Mouse (Mus musculus) heart, embryonic 11.5 days (tissue): ENCODE data around the gene 1700029I15Rik. TPM values are rescaled to one million over a fixed set of nuclear protein-coding genes. Genes with fewer than 3 reads are reported as not detected.

Source experiments
- ATAC-seq: fragments of 200-750 bp; cut with Nextera tagmentation; replicated peaks from 2 replicates; pipeline ENCODE4 v1.8.0; 2017; ENCODE audit warnings: moderate library complexity; ENCODE audit not compliant: insufficient number of reproducible peaks, low FRiP score, low TSS enrichment
- H3K27ac ChIP-seq: fragments of 300-500 bp; sonication (generic); 2 replicates; pipeline ENCODE4 v1.5.1; 2014; ENCODE audit warnings: mild to moderate bottlenecking, low read depth, low read length
- H3K27me3 ChIP-seq: fragments of 300-500 bp; sonication (generic); 2 replicates; pipeline ENCODE4 v1.6.1; 2014; ENCODE audit warnings: mild to moderate bottlenecking, low read length, mixed read lengths; ENCODE audit not compliant: control insufficient read depth, insufficient read depth
- H3K36me3 ChIP-seq: fragments of 300-500 bp; sonication (generic); 2 replicates; pipeline ENCODE4 v1.6.1; 2014; ENCODE audit warnings: mild to moderate bottlenecking, low read length, moderate library complexity, mixed read lengths; ENCODE audit not compliant: control insufficient read depth, insufficient read depth
- H3K4me1 ChIP-seq: fragments of 300-500 bp; sonication (generic); 2 replicates; pipeline ENCODE4 v1.6.1; 2014; ENCODE audit warnings: low read length; ENCODE audit not compliant: control insufficient read depth, insufficient read depth
- H3K4me2 ChIP-seq: fragments of 300-500 bp; sonication (generic); 2 replicates; pipeline ENCODE4 v1.6.1; 2014; ENCODE audit warnings: mild to moderate bottlenecking, moderate library complexity
- H3K4me3 ChIP-seq: fragments of 300-500 bp; sonication (generic); 2 replicates; pipeline ENCODE4 v1.5.1; 2014; ENCODE audit warnings: low read depth, low read length
- H3K9ac ChIP-seq: fragments of 300-500 bp; sonication (generic); 2 replicates; pipeline ENCODE4 v1.6.1; 2014; ENCODE audit warnings: mild to moderate bottlenecking, low read depth, low read length, moderate library complexity
- H3K9me3 ChIP-seq: fragments of 300-500 bp; sonication (generic); replicated peaks from 2 replicates; pipeline ENCODE4 v1.6.1; 2016; ENCODE audit warnings: low read length; ENCODE audit not compliant: control insufficient read depth
- WGBS: fragments of 180-500 bp; shearing (Covaris S2); extraction: QIAGEN DNeasy Blood & Tissue Kit; methylation state at CpG from one replicate; pipeline ENCODE4 v1.1.7; 2014; ENCODE audit not compliant: insufficient replicate concordance; 5-methylcytosine and 5-hydroxymethylcytosine counted together
- microRNA-seq: library from miRNA; unstranded; fragments of <30 nt; microRNA quantifications from one replicate; pipeline ENCODE4, GENCODE M21; 2016; ENCODE audit warnings: borderline number of aligned reads
- polyA plus RNA-seq: library from polyadenylated mRNA; unstranded; fragments of >200 nt; fragmentation: Nextera tagmentation; extraction: Ambion mirVana; gene quantifications from 2 replicates; pipeline ENCODE4 v1.2.1, GENCODE M21; 2014

1700029I15Rik gene
- polyA plus RNA-seq, 1 experiment from 2014 or later = 0.67 TPM

- no peaks in the 10 kb centered on the region for H3K9me3 ChIP-seq
- H3K36me3 ChIP-seq = no peaks in the 10 kb centered on the region
- H3K4me1 ChIP-seq = peaks cover 37% of the 10 kb centered on the region
- no peaks in the 10 kb centered on the region for H3K27me3 ChIP-seq
- H3K4me3 ChIP-seq = peak overlapping the region; percentile 95
- 47% methylated on average over 17 of the region's 17 CpGs for WGBS
- peak overlapping the region; percentile 85 for H3K9ac ChIP-seq
- H3K4me2 ChIP-seq = peak overlapping the region; percentile 88
- ATAC-seq = no peak
- no peak overlapping the region for H3K27ac ChIP-seq
These were observed 50.3 kb downstream of the 1700029I15Rik start for GRCm38 (mm10) chr2:92432299-92433295.

GRCm38 (mm10) chr2:92433578-92434374, 51.4 kb downstream of the 1700029I15Rik start, which contains the start of gene Cry2:
TSS of gene Cry2 (minus strand) at chr2:92434043.
- Histone ChIP-seq H3K4me3 (peak within 1 kb of the TSS; percentile 95), H3K27ac (no peak within 1 kb of the TSS; the same call in 1 of the 2 replicates), H3K9me3 (no peaks in the 10 kb centered on the region), H3K4me1 (peaks cover 32% of the 10 kb centered on the region), H3K9ac (peak within 1 kb of the TSS; percentile 85), H3K27me3 (no peaks in the 10 kb centered on the region), H3K4me2 (peak within 1 kb of the TSS; percentile 88), H3K36me3 (no peaks in the 10 kb centered on the region)
- under 1% methylated on average over 73 of the region's 76 CpGs for WGBS
- peak; percentile 98 for ATAC-seq

GRCm38 (mm10) chr2:92434375-92434745, 52.0 kb downstream of the 1700029I15Rik start:
- no peak for ATAC-seq
- Histone ChIP-seq H3K27me3 (no peaks in the 10 kb centered on the region), H3K27ac (no peak overlapping the region), H3K4me2 (peak overlapping the region; percentile 88), H3K4me1 (peaks cover 32% of the 10 kb centered on the region), H3K9ac (peak overlapping the region; percentile 2), H3K4me3 (peak overlapping the region; percentile 95), H3K9me3 (no peaks in the 10 kb centered on the region), H3K36me3 (no peaks in the 10 kb centered on the region)
- 11% methylated on average over 12 of the region's 12 CpGs for WGBS

GRCm38 (mm10) chr2:92435023-92435422, 52.7 kb downstream of the 1700029I15Rik start:
- no peak overlapping the region for H3K4me3 ChIP-seq
- ATAC-seq = no peak
- no peak overlapping the region for H3K27ac ChIP-seq
- WGBS = 47% methylated on average over 6 of the region's 6 CpGs
- H3K36me3 ChIP-seq = no peaks in the 10 kb centered on the region
- no peak overlapping the region for H3K9ac ChIP-seq
- H3K9me3 ChIP-seq = no peaks in the 10 kb centered on the region
- peaks cover 28% of the 10 kb centered on the region for H3K4me1 ChIP-seq
- no peaks in the 10 kb centered on the region for H3K27me3 ChIP-seq
- no peak overlapping the region for H3K4me2 ChIP-seq

Small RNA genes lying within 50 kb of the gene (microRNA-seq; reads per million reads assigned to microRNA genes)
- gene Mir7000 = not detected

Other genes with a start within 250 kb of the 1700029I15Rik start
- 12.5 and 13.6 TPM in 2 replicates for gene Pex16, start 7.9 kb upstream of the 1700029I15Rik start, polyA plus RNA-seq
- gene Large2, start 7.7 kb upstream of the 1700029I15Rik start, polyA plus RNA-seq = 0.93 and 2.0 TPM in 2 replicates
- gene Mapk8ip1, start 18.7 kb downstream of the 1700029I15Rik start, polyA plus RNA-seq = 2.7 and 4.1 TPM in 2 replicates
- gene Cry2, start 51.5 kb downstream of the 1700029I15Rik start, polyA plus RNA-seq = 15.3 and 17.7 TPM in 2 replicates
- 8.6 and 12.0 TPM in 2 replicates for gene Slc35c1, start 78.0 kb downstream of the 1700029I15Rik start, polyA plus RNA-seq
- 1.1 and 1.4 TPM in 2 replicates for gene Chst1, start 217.2 kb downstream of the 1700029I15Rik start, polyA plus RNA-seq